7 mouse cellular contexts compared by ENCODE assay signal in genomic region chr5:48038033-48038432, GRCm38 (mm10). TPM values are rescaled to one million over a fixed set of nuclear protein-coding genes. Genes with fewer than 3 reads are reported as not detected.
DNase-seq lines count a peak whose midpoint lies in the region.

No protein-coding gene starts in this region.

- DNase-seq in layer of hippocampus, adult 11-12 months (ENCODE audit: low spot score): peak; percentile 14
- no peak for DNase-seq in layer of hippocampus, adult 8-10 months (ENCODE audit: low spot score in 2 of 2)
- peak; percentile 33 for DNase-seq in Muller cell, postnatal 12 days (ENCODE audit: inconsistent ontology term)
- peak; percentile 70 for DNase-seq in embryo, embryonic 10.5 days (ENCODE audit: low spot score)
- peak; percentile 46 for DNase-seq in kidney, postnatal 14 days
- peak; percentile 72 for DNase-seq in retina, embryonic 14.5 days (ENCODE audit: low spot score)
- no peak for DNase-seq in urinary bladder, adult 18-20 months (ENCODE audit: low spot score in 2 of 2)

RNA-seq across cellular contexts. Expression of gene Slit2, which starts 55.1 kb away (rescaled TPM):
- total RNA-seq in layer of hippocampus, adult 8-10 months (2022): 10 to 100 TPM; 33.1 to 46.2 (median 41.9) TPM

Comparison
In these comparisons a context has a peak if more than half of its experiments do, and no peak if none do; other contexts are left out.
1. DNase-seq: peak in layer of hippocampus, adult 11-12 months (single experiment), Muller cell, postnatal 12 days (single experiment), embryo, embryonic 10.5 days (single experiment), kidney, postnatal 14 days (single experiment) and retina, embryonic 14.5 days (single experiment); none in layer of hippocampus, adult 8-10 months (0 of 2) and urinary bladder, adult 18-20 months (0 of 2).